Mouse (Mus musculus) liver, embryonic 16.5 days (tissue): ENCODE data around the gene Cd82. TPM values are rescaled to one million over a fixed set of nuclear protein-coding genes. Genes with fewer than 3 reads are reported as not detected.
A peak's percentile ranks its signal among the peaks of the same experiment; 100 is the strongest.

Source experiments
- ATAC-seq: fragments of 200-750 bp; cut with Nextera tagmentation; 2 replicates; pipeline ENCODE4 v1.8.0; 2017; ENCODE audit warnings: low read depth, mild to moderate bottlenecking, moderate number of reproducible peaks, moderate library complexity
- H3K27ac ChIP-seq: fragments of 300-500 bp; sonication (generic); 2 replicates; pipeline ENCODE4 v1.5.1; 2014; ENCODE audit warnings: mild to moderate bottlenecking, low read length
- H3K27me3 ChIP-seq: fragments of 300-500 bp; sonication (generic); 2 replicates; pipeline ENCODE4 v1.6.1; 2014; ENCODE audit warnings: low read depth, low read length, mixed read lengths; ENCODE audit not compliant: control insufficient read depth, insufficient read depth
- H3K36me3 ChIP-seq: fragments of 300-500 bp; sonication (generic); 2 replicates; pipeline ENCODE4 v1.6.1; 2014; ENCODE audit warnings: mild to moderate bottlenecking; ENCODE audit not compliant: control insufficient read depth, insufficient read depth
- H3K4me1 ChIP-seq: fragments of 300-500 bp; sonication (generic); 2 replicates; pipeline ENCODE4 v1.6.1; 2014; ENCODE audit warnings: low read depth, low read length, mixed read lengths; ENCODE audit not compliant: control insufficient read depth
- H3K4me2 ChIP-seq: fragments of 300-500 bp; sonication (generic); 2 replicates; pipeline ENCODE4 v1.6.1; 2014; ENCODE audit warnings: low read depth, low read length, mixed read lengths
- H3K4me3 ChIP-seq: fragments of 300-500 bp; sonication (generic); 2 replicates; pipeline ENCODE4 v1.5.1; 2014; ENCODE audit warnings: low read depth, mild to moderate bottlenecking, low read length
- H3K9ac ChIP-seq: fragments of 300-500 bp; sonication (generic); 2 replicates; pipeline ENCODE4 v1.6.1; 2014; ENCODE audit warnings: low read depth, low read length
- H3K9me3 ChIP-seq: fragments of 300-500 bp; sonication (generic); replicated peaks from 2 replicates; pipeline ENCODE4 v1.6.1; 2016; ENCODE audit warnings: low read length; ENCODE audit not compliant: control insufficient read depth
- WGBS: fragments of 180-500 bp; shearing (Covaris S2); extraction: QIAGEN DNeasy Blood & Tissue Kit; methylation state at CpG from one replicate; pipeline ENCODE4 v1.1.7; 2014; ENCODE audit not compliant: insufficient replicate concordance; 5-methylcytosine and 5-hydroxymethylcytosine counted together
- polyA plus RNA-seq: library from polyadenylated mRNA; unstranded; fragments of >200 nt; fragmentation: Nextera tagmentation; extraction: Ambion mirVana; gene quantifications from 2 replicates; pipeline ENCODE4 v1.2.1, GENCODE M21; 2015

Gene Cd82
- polyA plus RNA-seq, 1 experiment from 2014 or later, result 112 TPM

- H3K27me3 ChIP-seq, result no peaks in the 10 kb centered on the region
- no peak overlapping the region for H3K9ac ChIP-seq
- H3K4me3 ChIP-seq, result no peak overlapping the region
- H3K36me3 ChIP-seq, result peaks cover 11% of the 10 kb centered on the region
- H3K4me1 ChIP-seq, result peaks cover 36% of the 10 kb centered on the region
- H3K27ac ChIP-seq, result no peak overlapping the region
- no peaks in the 10 kb centered on the region for H3K9me3 ChIP-seq
- no peak overlapping the region for H3K4me2 ChIP-seq
- WGBS, result 88% methylated on average over 2 of the region's 2 CpGs
- no peak for ATAC-seq
These were observed 19.8 kb downstream of the Cd82 start for GRCm38 (mm10) chr2:93443106-93443505.

DNA sequence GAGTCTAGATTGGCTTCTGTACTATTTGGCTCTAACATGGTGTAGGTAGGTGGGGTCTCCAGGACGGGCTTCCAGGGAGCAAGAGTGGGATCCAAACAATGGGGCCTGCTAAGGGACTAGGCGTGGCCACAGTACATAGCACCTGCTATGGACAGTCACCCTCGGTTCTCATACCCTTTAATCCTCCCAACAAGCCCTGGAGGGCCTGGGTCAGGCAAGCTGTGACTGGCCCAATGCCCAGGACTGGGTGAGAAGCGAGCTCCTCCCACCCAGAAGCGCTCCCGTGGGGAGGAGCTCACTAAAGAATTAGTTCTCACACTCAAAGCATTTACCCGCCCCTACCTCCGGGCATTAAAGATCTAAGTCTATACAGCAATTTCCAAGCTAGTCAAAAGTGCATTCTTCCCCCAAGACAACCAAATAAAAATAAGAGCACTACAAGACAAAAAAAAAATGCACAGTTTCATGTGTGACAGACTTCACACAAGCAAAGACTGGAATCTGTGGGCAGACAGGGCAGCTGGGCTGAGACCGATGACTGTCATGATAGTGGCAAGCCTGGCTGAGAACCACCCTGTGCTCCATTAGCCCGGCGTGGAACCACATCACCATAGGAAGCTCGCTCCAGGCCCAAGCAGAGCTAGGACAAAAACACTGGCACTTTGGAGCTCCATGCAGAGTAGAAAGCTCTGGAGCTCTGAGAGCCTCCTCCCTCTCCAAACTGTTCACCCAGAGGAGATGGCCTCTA is 23.0 kb downstream of the Cd82 start:
- ATAC-seq, result no peak

DNA sequence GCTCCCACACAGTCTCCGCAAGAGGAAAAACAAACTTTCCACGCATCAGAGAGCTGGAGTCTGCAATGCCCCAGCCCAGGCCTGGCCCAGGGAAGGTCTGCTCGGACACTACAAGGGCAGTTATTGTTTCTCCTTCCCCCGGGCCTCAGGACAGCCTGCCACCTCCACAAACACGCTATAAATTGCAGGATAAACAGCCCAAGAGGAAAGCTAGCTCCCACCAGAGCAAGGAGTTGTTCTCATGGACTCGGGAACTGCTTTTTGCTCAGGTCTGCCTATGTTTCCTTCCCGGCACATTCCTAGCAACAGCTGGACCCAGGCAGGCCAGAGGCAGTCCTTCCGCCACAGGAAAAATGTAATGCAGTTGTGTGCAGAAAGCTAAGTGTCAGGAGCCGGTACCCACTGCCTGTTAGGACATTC is 23.6 kb downstream of the Cd82 start:
- 77% methylated on average over 9 of the region's 9 CpGs for WGBS

More for the DNA sequence above, 23.0 kb downstream of the Cd82 start:
- Histone ChIP-seq H3K9ac (no peak overlapping the region), H3K36me3 (peaks cover 33% of the 10 kb centered on the region), H3K4me2 (no peak overlapping the region), H3K4me3 (no peak overlapping the region), H3K27ac (no peak overlapping the region), H3K9me3 (no peaks in the 10 kb centered on the region), H3K4me1 (peaks cover 26% of the 10 kb centered on the region), H3K27me3 (no peaks in the 10 kb centered on the region)
- WGBS, result 79% methylated on average over 12 of the region's 12 CpGs

DNA sequence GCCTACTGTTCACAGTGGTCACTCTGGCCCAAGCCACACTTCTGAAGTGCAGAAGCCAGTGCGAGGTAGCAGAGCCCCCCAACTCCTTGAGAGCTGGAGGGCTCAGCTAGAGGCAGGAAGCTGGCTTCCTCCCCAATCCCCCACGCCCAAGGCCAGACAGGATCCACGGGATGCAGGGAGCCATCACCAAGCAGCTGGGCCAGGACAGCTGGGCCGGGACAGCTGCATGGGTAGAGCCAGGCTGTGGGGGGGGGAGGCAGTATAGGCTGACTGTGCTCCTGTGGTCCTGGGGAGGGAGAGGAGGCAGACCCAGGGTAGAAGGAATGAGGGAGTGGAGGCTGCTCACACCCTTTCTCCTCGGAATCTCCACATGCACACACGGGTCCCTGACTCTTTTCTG is 24.6 kb downstream of the Cd82 start:
- no peak overlapping the region for H3K9ac ChIP-seq
- H3K4me3 ChIP-seq, result no peak overlapping the region
- H3K36me3 ChIP-seq, result peaks cover 46% of the 10 kb centered on the region
- H3K4me1 ChIP-seq, result peaks cover 21% of the 10 kb centered on the region
- H3K27ac ChIP-seq, result no peak overlapping the region
- H3K27me3 ChIP-seq, result no peaks in the 10 kb centered on the region
- H3K9me3 ChIP-seq, result no peaks in the 10 kb centered on the region
- WGBS, result 75% methylated on average over 6 of the region's 6 CpGs
- ATAC-seq, result no peak
- H3K4me2 ChIP-seq, result no peak overlapping the region

More for the DNA sequence above, 23.6 kb downstream of the Cd82 start:
- Histone ChIP-seq H3K4me1 (peaks cover 21% of the 10 kb centered on the region), H3K36me3 (peaks cover 39% of the 10 kb centered on the region), H3K9me3 (no peaks in the 10 kb centered on the region), H3K27me3 (no peaks in the 10 kb centered on the region), H3K9ac (no peak overlapping the region), H3K27ac (no peak overlapping the region), H3K4me3 (no peak overlapping the region), H3K4me2 (no peak overlapping the region)
- no peak for ATAC-seq

- Histone ChIP-seq H3K9ac (no peak overlapping the region), H3K4me1 (peaks cover 21% of the 10 kb centered on the region), H3K4me3 (no peak overlapping the region), H3K4me2 (no peak overlapping the region), H3K27ac (peak overlapping the region; percentile 51; the same call in 1 of the 2 replicates), H3K27me3 (no peaks in the 10 kb centered on the region), H3K9me3 (no peaks in the 10 kb centered on the region), H3K36me3 (peaks cover 38% of the 10 kb centered on the region)
- WGBS, result 56% methylated on average over 4 of the region's 4 CpGs
- peak; percentile 87 for ATAC-seq
These were observed 27.4 kb downstream of the Cd82 start for GRCm38 (mm10) chr2:93435577-93435976.

DNA sequence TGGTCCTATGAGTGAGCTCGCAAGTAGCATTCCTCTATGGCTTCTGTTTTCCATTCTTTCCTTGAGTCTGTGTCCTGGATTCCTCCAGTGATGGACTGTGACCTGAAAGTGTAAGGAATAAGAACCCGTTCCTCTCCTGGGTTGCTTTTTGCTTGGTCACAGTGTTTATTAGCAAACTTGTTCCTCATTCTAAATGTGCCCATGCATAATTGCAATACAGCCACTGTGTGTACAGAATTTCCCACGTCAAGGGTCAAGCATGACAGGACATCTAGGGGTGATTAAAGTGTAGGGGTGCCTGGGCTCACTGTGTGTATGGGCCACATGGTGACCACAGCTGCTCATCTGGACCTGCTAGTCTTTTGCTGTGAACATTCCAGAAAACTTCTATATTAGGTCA is 28.0 kb downstream of the Cd82 start:
- WGBS, result 69% methylated on average over 3 of the region's 3 CpGs
- no peak for ATAC-seq
- no peaks in the 10 kb centered on the region for H3K9me3 ChIP-seq
- H3K9ac ChIP-seq, result no peak overlapping the region
- peaks cover 21% of the 10 kb centered on the region for H3K4me1 ChIP-seq
- H3K36me3 ChIP-seq, result peaks cover 43% of the 10 kb centered on the region
- no peaks in the 10 kb centered on the region for H3K27me3 ChIP-seq
- no peak overlapping the region for H3K4me2 ChIP-seq
- no peak overlapping the region for H3K27ac ChIP-seq
- H3K4me3 ChIP-seq, result no peak overlapping the region

DNA sequence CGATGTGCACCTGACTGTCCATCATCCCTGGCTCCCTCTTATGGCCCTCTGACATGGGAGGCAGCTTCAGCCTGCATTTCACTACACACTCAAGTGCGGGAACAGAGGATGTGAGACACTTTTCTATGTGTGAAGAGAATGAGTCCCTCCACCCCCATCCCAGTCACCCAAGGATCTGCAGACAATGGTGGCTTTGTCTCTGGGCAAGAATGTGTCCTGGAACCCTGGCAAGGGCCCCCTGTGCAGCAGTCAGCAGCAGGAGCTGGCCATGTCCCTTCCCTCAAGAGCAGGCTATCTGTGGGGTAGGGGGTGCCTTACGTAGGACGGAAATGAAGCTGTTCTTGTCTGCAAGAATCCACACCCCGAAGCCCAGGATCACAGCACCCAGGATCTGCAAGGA is 29.4 kb downstream of the Cd82 start:
- Histone ChIP-seq H3K9me3 (no peaks in the 10 kb centered on the region), H3K36me3 (peaks cover 54% of the 10 kb centered on the region), H3K4me3 (no peak overlapping the region), H3K4me1 (peaks cover 21% of the 10 kb centered on the region), H3K27me3 (no peaks in the 10 kb centered on the region), H3K9ac (no peak overlapping the region), H3K27ac (no peak overlapping the region), H3K4me2 (no peak overlapping the region)
- no peak for ATAC-seq
- WGBS, result 90% methylated on average over 5 of the region's 5 CpGs

DNA sequence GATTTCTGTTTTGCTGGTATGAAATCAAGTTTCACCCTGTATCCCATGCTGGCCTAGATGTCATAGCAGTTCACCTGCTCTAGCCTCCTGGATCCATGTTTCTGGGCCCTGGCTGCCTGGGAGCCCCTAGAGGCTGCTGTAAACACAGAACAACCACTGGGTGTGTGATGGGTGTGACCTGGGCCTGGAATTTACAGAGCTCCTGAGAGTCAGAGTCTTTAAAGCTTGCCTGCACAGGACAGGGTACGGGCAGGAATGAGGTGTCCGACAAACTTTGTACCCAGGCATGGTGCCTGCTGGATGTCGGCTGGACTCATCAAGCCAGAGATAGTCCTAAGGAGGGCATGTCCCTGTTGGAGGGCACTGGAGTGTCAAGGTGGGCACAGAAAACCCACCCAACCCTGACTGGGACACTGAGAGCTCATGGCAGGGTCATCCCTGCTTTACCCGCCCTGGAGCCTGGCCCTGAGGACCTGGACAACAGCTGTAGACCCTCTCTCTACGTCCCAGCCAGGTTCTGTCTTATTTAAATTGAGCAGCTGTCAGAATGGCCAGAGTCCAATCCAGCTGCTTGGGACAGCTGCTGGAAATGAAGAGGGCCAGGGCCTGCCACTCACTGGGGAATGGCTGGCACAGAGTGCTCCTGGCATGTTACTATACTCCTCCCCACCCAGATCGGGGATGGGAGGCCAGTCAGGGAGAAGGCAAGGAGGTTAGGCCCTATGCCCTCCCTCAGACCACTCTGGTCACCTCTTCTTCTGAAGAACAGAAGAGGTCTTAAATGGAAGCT is 30.1 kb downstream of the Cd82 start:
- Histone ChIP-seq H3K36me3 (peaks cover 51% of the 10 kb centered on the region), H3K9ac (no peak overlapping the region), H3K27me3 (no peaks in the 10 kb centered on the region), H3K4me2 (no peak overlapping the region), H3K27ac (no peak overlapping the region), H3K4me3 (no peak overlapping the region), H3K9me3 (no peaks in the 10 kb centered on the region), H3K4me1 (peaks cover 21% of the 10 kb centered on the region)
- 85% methylated on average over 6 of the region's 6 CpGs for WGBS
- ATAC-seq, result no peak
